Mouse (Mus musculus) hindbrain, postnatal 0 days (tissue): ENCODE results near the gene Usp48. TPM values are rescaled to one million over a fixed set of nuclear protein-coding genes. Genes with fewer than 3 reads are reported as not detected.

Experiments
- ATAC-seq: fragments of 200-750 bp; cut with Nextera tagmentation; 2 replicates; pipeline ENCODE4 v1.8.0; 2017; ENCODE audit warnings: mild to moderate bottlenecking, moderate TSS enrichment, moderate library complexity
- DNase-seq: peaks from one replicate; pipeline ENCODE4 v3.0.0-alpha.2; 2015; ENCODE audit warnings: low spot score
- H3K27ac ChIP-seq: fragments of 300-500 bp; sonication (generic); 2 replicates; pipeline ENCODE4 v1.5.1; 2014; ENCODE audit warnings: mild to moderate bottlenecking
- H3K27me3 ChIP-seq: fragments of 300-500 bp; sonication (generic); 2 replicates; pipeline ENCODE4 v1.6.1; 2014; ENCODE audit warnings: low read length, mixed read lengths; ENCODE audit not compliant: insufficient read depth
- H3K36me3 ChIP-seq: fragments of 300-500 bp; sonication (generic); 2 replicates; pipeline ENCODE4 v1.6.1; 2014; ENCODE audit warnings: low read length, mixed read lengths; ENCODE audit not compliant: insufficient read depth
- H3K4me1 ChIP-seq: fragments of 300-500 bp; sonication (generic); 2 replicates; pipeline ENCODE4 v1.6.1; 2014; ENCODE audit warnings: antibody characterized with exemption, low read length, mixed read lengths; ENCODE audit not compliant: insufficient read depth
- H3K4me2 ChIP-seq: fragments of 300-500 bp; sonication (generic); 2 replicates; pipeline ENCODE4 v1.6.1; 2014; ENCODE audit warnings: low read depth, mild to moderate bottlenecking, low read length, moderate library complexity, mixed read lengths
- H3K4me3 ChIP-seq: fragments of 300-500 bp; sonication (generic); 2 replicates; pipeline ENCODE4 v1.5.1; 2014; ENCODE audit warnings: low read length
- H3K9ac ChIP-seq: fragments of 300-500 bp; sonication (generic); replicated peaks from 2 replicates; pipeline ENCODE4 v1.6.1; 2014; ENCODE audit warnings: mild to moderate bottlenecking, low read length, moderate library complexity, mixed read lengths
- H3K9me3 ChIP-seq: fragments of 300-500 bp; sonication (generic); 2 replicates; pipeline ENCODE4 v1.6.1; 2016; ENCODE audit warnings: low read length, mixed read lengths
- CTCF ChIP-seq: IDR thresholded peaks from 2 replicates; pipeline ENCODE4 v1.5.1; 2016; ENCODE audit warnings: antibody characterized with exemption, control low read depth, low read depth
- WGBS: fragments of 180-500 bp; shearing (Covaris S2); extraction: QIAGEN DNeasy Blood & Tissue Kit; methylation state at CpG from one replicate; pipeline ENCODE4 v1.1.7; 2014; 5-methylcytosine and 5-hydroxymethylcytosine counted together
- polyA plus RNA-seq: library from polyadenylated mRNA; unstranded; fragments of >200 nt; fragmentation: Nextera tagmentation; extraction: Ambion mirVana; gene quantifications from 2 replicates; pipeline ENCODE4 v1.2.1, GENCODE M21; 2015
- total RNA-seq: library from RNA; depleted of rRNA; stranded (reverse); fragments of >200 nt; gene quantifications from 2 replicates; pipeline ENCODE4 v1.2.3, GENCODE M21; 2014; rRNA removed

Usp48 gene
- total RNA-seq: 61.8 and 63.8 TPM in 2 replicates
- polyA plus RNA-seq: 43.9 and 45.6 TPM in 2 replicates

- WGBS: 1% methylated on average over 91 of the region's 92 CpGs
- H3K27ac ChIP-seq: peak within 1 kb of the TSS; percentile 100
- H3K27me3 ChIP-seq: no peaks in the 10 kb centered on the region
- DNase-seq (peak; percentile 100), ATAC-seq (peak; percentile 95)
- no peaks in the 10 kb centered on the region for H3K36me3 ChIP-seq
- peak within 1 kb of the TSS; percentile 81 for H3K4me2 ChIP-seq
- peak within 1 kb of the TSS; percentile 84 for H3K9ac ChIP-seq
- H3K4me1 ChIP-seq: peaks cover 15% of the 10 kb centered on the region
- TF ChIP-seq CTCF: no peak
- no peaks in the 10 kb centered on the region for H3K9me3 ChIP-seq
- H3K4me3 ChIP-seq: peak within 1 kb of the TSS; percentile 79
Measured at GRCm38 (mm10) chr4:137593601-137594495, at the start of gene Usp48. Gene Usp48 (plus strand): TSS chr4:137593755.

- ATAC-seq: no peak
- TF ChIP-seq CTCF: no peak
- no peak for DNase-seq
Measured at GRCm38 (mm10) chr4:137545568-137545967, 48.0 kb upstream of the Usp48 start.

GRCm38 (mm10) chr4:137546003-137546525 lies 47.5 kb upstream of the Usp48 start:
- Histone ChIP-seq H3K4me2 (no peak overlapping the region), H3K9me3 (no peaks in the 10 kb centered on the region), H3K27ac (no peak overlapping the region), H3K27me3 (no peaks in the 10 kb centered on the region), H3K36me3 (no peaks in the 10 kb centered on the region), H3K9ac (no peak overlapping the region), H3K4me1 (no peaks in the 10 kb centered on the region), H3K4me3 (no peak overlapping the region)
- ATAC-seq (no peak), DNase-seq (peak; percentile 62)
- WGBS: 74% methylated on average over 5 of the region's 5 CpGs
- peak; percentile 73 for TF ChIP-seq CTCF

More at GRCm38 (mm10) chr4:137545568-137545967, 48.0 kb upstream of the Usp48 start:
- H3K27ac ChIP-seq: no peak overlapping the region
- H3K4me3 ChIP-seq: no peak overlapping the region
- no peaks in the 10 kb centered on the region for H3K4me1 ChIP-seq
- WGBS: 96% methylated on average over 9 of the region's 9 CpGs
- H3K27me3 ChIP-seq: no peaks in the 10 kb centered on the region
- H3K9ac ChIP-seq: no peak overlapping the region
- H3K4me2 ChIP-seq: no peak overlapping the region
- H3K9me3 ChIP-seq: no peaks in the 10 kb centered on the region
- no peaks in the 10 kb centered on the region for H3K36me3 ChIP-seq

GRCm38 (mm10) chr4:137553466-137553865 lies 40.1 kb upstream of the Usp48 start:
- no peaks in the 10 kb centered on the region for H3K36me3 ChIP-seq
- no peaks in the 10 kb centered on the region for H3K27me3 ChIP-seq
- TF ChIP-seq CTCF: no peak
- H3K27ac ChIP-seq: no peak overlapping the region
- no peaks in the 10 kb centered on the region for H3K4me1 ChIP-seq
- no peak overlapping the region for H3K9ac ChIP-seq
- 95% methylated on average over 17 of the region's 17 CpGs for WGBS
- no peak overlapping the region for H3K4me3 ChIP-seq
- ATAC-seq (no peak), DNase-seq (no peak)
- no peak overlapping the region for H3K4me2 ChIP-seq
- no peaks in the 10 kb centered on the region for H3K9me3 ChIP-seq

GRCm38 (mm10) chr4:137556673-137557210 lies 36.8 kb upstream of the Usp48 start:
- DNase-seq (no peak), ATAC-seq (no peak)
- no peaks in the 10 kb centered on the region for H3K27me3 ChIP-seq
- 87% methylated on average over 16 of the region's 16 CpGs for WGBS
- no peak overlapping the region for H3K4me2 ChIP-seq
- H3K9ac ChIP-seq: no peak overlapping the region
- no peak overlapping the region for H3K27ac ChIP-seq
- TF ChIP-seq CTCF: no peak
- no peaks in the 10 kb centered on the region for H3K9me3 ChIP-seq
- no peaks in the 10 kb centered on the region for H3K4me1 ChIP-seq
- H3K36me3 ChIP-seq: no peaks in the 10 kb centered on the region
- H3K4me3 ChIP-seq: no peak overlapping the region

- ATAC-seq: no peak; the same call in 1 of the 2 replicates
Measured at GRCm38 (mm10) chr4:137569873-137570272, 23.7 kb upstream of the Usp48 start.

More at GRCm38 (mm10) chr4:137569873-137570272, 23.7 kb upstream of the Usp48 start:
- no peak for TF ChIP-seq CTCF
- Histone ChIP-seq H3K4me1 (no peaks in the 10 kb centered on the region), H3K9me3 (no peaks in the 10 kb centered on the region), H3K9ac (no peak overlapping the region), H3K4me3 (no peak overlapping the region), H3K27ac (no peak overlapping the region), H3K4me2 (no peak overlapping the region), H3K36me3 (no peaks in the 10 kb centered on the region), H3K27me3 (no peaks in the 10 kb centered on the region)
- 75% methylated on average over 9 of the region's 9 CpGs for WGBS
- no peak for DNase-seq
